Mouse (Mus musculus): ENCODE data around the gene Kdm4d.
"Not testable (repeated sequence)": the region's sequence is repeated elsewhere in the genome, so short reads cannot be mapped to it uniquely, and the experiment has no call there.

The Kdm4d gene

DNA sequence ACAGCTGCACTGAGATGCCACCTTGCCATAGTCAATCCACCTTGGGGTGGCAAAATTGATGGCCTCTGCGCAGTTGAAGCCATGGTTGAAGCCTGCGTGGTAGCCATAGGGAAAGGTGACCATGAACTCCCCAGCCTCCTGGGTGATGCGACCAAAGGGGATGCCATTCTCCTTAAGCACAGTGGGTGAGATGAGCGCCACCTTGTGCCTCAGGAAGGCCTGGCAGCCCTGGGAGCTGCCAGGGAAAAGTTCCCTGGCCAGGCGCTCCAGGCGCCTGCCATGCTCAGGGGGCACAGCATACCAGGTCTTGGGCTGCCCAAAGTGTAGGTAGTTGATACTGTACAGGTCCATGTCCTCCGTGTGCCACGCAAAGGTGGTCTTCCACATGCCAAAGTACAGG, 49.2 kb downstream of the Kdm4d start:
- peak in 1 of 2 experiments; percentile 13 for DNase-seq

DNA sequence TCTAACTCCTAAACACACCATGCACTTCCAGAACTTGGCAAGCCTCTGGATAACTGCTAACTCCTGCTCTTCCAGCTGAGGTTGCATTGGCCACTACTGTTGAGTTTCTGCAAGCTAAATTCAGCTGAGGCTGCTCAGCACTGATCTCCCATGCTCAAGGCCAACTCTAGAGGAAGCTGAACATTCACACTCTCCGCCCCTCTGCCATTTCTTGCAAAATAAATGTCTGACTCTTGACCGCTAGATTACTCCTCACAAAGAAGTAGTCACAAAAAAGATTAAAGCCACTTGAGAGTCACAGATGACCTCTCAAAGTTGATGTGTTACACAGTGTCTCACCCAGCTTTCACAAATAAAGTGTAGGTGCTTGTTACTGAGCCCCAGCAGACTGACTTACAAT, 53.2 kb downstream of the Kdm4d start:
- DNase-seq, result not testable (repeated sequence)

DNA sequence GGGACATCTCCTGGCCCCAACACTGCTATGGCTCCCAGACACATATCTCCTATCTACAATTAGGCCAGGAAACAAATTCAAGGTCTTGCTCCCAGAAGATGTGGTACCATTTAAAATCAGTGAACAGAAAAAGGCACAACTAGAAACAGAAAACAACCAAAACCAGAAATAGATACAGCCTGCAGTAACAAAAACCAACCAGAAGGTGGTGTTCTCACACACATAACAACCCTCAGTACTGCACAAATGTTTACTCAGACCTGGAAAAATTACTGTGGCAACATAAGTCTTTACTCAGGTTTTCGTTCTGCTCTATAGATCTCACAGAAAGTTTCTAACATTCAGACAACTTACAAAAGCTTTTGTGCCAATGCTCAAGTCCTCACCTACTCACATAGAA, 59.9 kb downstream of the Kdm4d start:
- DNase-seq, result no peak

GRCm38 (mm10) chr9:14433252-14433939, 66.9 kb downstream of the Kdm4d start:
- DNase-seq, result peak; percentile 14 to 40
